Comparison of ENCODE assay signal across 8 mouse cellular contexts in genomic region chrX:103695165-103695996, GRCm38 (mm10).
DNase-seq lines count a peak whose midpoint lies in the region; ATAC-seq and TF ChIP-seq lines count a peak whose summit lies in the region.

No protein-coding gene starts in this region.

- H3K27me3 ChIP-seq in embryonic facial prominence, embryonic 15.5 days = peaks cover 57% of the 10 kb centered on the region
- peaks cover 67% of the 10 kb centered on the region for H3K27me3 ChIP-seq in heart, embryonic 11.5 days (ENCODE audit: control insufficient read depth, insufficient read depth, low read length)
- H3K27me3 ChIP-seq in kidney, embryonic 14.5 days (ENCODE audit: control insufficient read depth, insufficient read depth, low read length) = peaks cover 7% of the 10 kb centered on the region; the same call in 1 of the 2 replicates
- H3K27me3 ChIP-seq in limb, embryonic 14.5 days (ENCODE audit: control insufficient read depth, insufficient read depth, low read length) = peaks cover 34% of the 10 kb centered on the region; the same call in 1 of the 2 replicates
- peaks cover 70% of the 10 kb centered on the region for H3K27me3 ChIP-seq in midbrain, embryonic 15.5 days (replicated peaks)
- H3K27me3 ChIP-seq in stomach, embryonic 14.5 days (ENCODE audit: control insufficient read depth, insufficient read depth, low read length) = 0 out of 2 replicates have a peak, but pooled peaks cover 2% of the 10 kb centered on the region

- DNase-seq in CD4-positive, CD25-positive, alpha-beta regulatory T cell, adult 2 months (ENCODE audit: low read depth, low spot score) = peak; percentile 66
- peak; percentile 53 for DNase-seq in limb, embryonic 14.5 days (ENCODE audit: low spot score)

- no peak for TF ChIP-seq CTCF in bone marrow, adult 2 months (IDR thresholded peaks at IDR 0.05; ENCODE audit: control insufficient read depth, insufficient read depth, low read length)

- peak overlapping the region; percentile 42 for H3K4me3 ChIP-seq in bone marrow, adult 2 months (replicated peaks; ENCODE audit: control insufficient read depth, low read depth, low read length)
- H3K4me3 ChIP-seq in embryonic facial prominence, embryonic 15.5 days (replicated peaks) = peak overlapping the region; percentile 42
- peak overlapping the region; percentile 42 for H3K4me3 ChIP-seq in heart, embryonic 11.5 days (ENCODE audit: low read depth, low read length)
- H3K4me3 ChIP-seq in kidney, embryonic 14.5 days (ENCODE audit: low read length) = peak overlapping the region; percentile 38
- H3K4me3 ChIP-seq in limb, embryonic 14.5 days (replicated peaks; ENCODE audit: low read length) = peak overlapping the region; percentile 38
- peak overlapping the region; percentile 45 for H3K4me3 ChIP-seq in midbrain, embryonic 15.5 days
- H3K4me3 ChIP-seq in stomach, embryonic 14.5 days (ENCODE audit: low read depth, low read length) = peak overlapping the region; percentile 35

- ATAC-seq in embryonic facial prominence, embryonic 15.5 days (ENCODE audit: insufficient number of reproducible peaks, low FRiP score, low TSS enrichment, low read depth) = peak; percentile 75; the same call in 1 of the 2 replicates
- ATAC-seq in heart, embryonic 11.5 days (replicated peaks; ENCODE audit: insufficient number of reproducible peaks, low FRiP score, low TSS enrichment) = peak; percentile 80
- ATAC-seq in kidney, embryonic 14.5 days (ENCODE audit: low FRiP score, low TSS enrichment) = peak; percentile 81
- ATAC-seq in limb, embryonic 14.5 days (ENCODE audit: low FRiP score, low read depth) = peak; percentile 81
- peak; percentile 90 for ATAC-seq in midbrain, embryonic 15.5 days (replicated peaks)
- peak; percentile 62 for ATAC-seq in stomach, embryonic 14.5 days (ENCODE audit: insufficient number of reproducible peaks, insufficient read depth, low FRiP score, low read depth)

- no peak overlapping the region for H3K9ac ChIP-seq in embryonic facial prominence, embryonic 15.5 days
- H3K9ac ChIP-seq in heart, embryonic 11.5 days (ENCODE audit: low read depth, low read length) = peak overlapping the region; percentile 63
- H3K9ac ChIP-seq in kidney, embryonic 14.5 days (ENCODE audit: low read depth, low read length) = peak overlapping the region; percentile 48; the same call in 1 of the 2 replicates
- peak overlapping the region; percentile 58 for H3K9ac ChIP-seq in limb, embryonic 14.5 days (ENCODE audit: low read depth, low read length, severe bottlenecking)
- H3K9ac ChIP-seq in midbrain, embryonic 15.5 days = peak overlapping the region; percentile 49
- H3K9ac ChIP-seq in stomach, embryonic 14.5 days (replicated peaks; ENCODE audit: low read depth, low read length) = no peak overlapping the region

- WGBS in bone marrow, adult 2 months = 2% methylated on average over 40 of the region's 41 CpGs
- 1% methylated on average over 40 of the region's 41 CpGs for WGBS in embryonic facial prominence, embryonic 15.5 days
- WGBS in heart, embryonic 11.5 days (ENCODE audit: insufficient replicate concordance) = 1% methylated on average over 36 of the region's 41 CpGs
- WGBS in kidney, embryonic 14.5 days = 2% methylated on average over 41 of the region's 41 CpGs
- WGBS in limb, embryonic 14.5 days = under 1% methylated on average over 27 of the region's 41 CpGs
- 3% methylated on average over 36 of the region's 41 CpGs for WGBS in midbrain, embryonic 15.5 days
- 3% methylated on average over 27 of the region's 41 CpGs for WGBS in stomach, embryonic 14.5 days

- no peaks in the 10 kb centered on the region for H3K36me3 ChIP-seq in embryonic facial prominence, embryonic 15.5 days
- H3K36me3 ChIP-seq in heart, embryonic 11.5 days (ENCODE audit: control insufficient read depth, insufficient read depth, low read length) = no peaks in the 10 kb centered on the region
- no peaks in the 10 kb centered on the region for H3K36me3 ChIP-seq in kidney, embryonic 14.5 days (ENCODE audit: control insufficient read depth, insufficient read depth, low read length)
- no peaks in the 10 kb centered on the region; the same call in 1 of the 2 replicates for H3K36me3 ChIP-seq in limb, embryonic 14.5 days (ENCODE audit: control insufficient read depth, insufficient read depth, low read length)
- no peaks in the 10 kb centered on the region for H3K36me3 ChIP-seq in midbrain, embryonic 15.5 days (replicated peaks)
- no peaks in the 10 kb centered on the region for H3K36me3 ChIP-seq in stomach, embryonic 14.5 days (ENCODE audit: control insufficient read depth, insufficient read depth, low read length)

- peak overlapping the region; percentile 21; the same call in 1 of the 2 replicates for H3K27ac ChIP-seq in bone marrow, adult 2 months (ENCODE audit: control insufficient read depth, insufficient read depth, low read depth, low read length, poor library complexity)
- peak overlapping the region; percentile 51; the same call in 1 of the 2 replicates for H3K27ac ChIP-seq in embryonic facial prominence, embryonic 15.5 days (replicated peaks)
- H3K27ac ChIP-seq in heart, embryonic 11.5 days (ENCODE audit: low read depth, low read length) = peak overlapping the region; percentile 71
- H3K27ac ChIP-seq in kidney, embryonic 14.5 days (ENCODE audit: low read depth, low read length) = no peak overlapping the region
- H3K27ac ChIP-seq in limb, embryonic 14.5 days (replicated peaks; ENCODE audit: low read depth, low read length) = 0 out of 2 replicates have a peak overlapping the region, but pooled peaks have one; percentile 8
- peak overlapping the region; percentile 84 for H3K27ac ChIP-seq in midbrain, embryonic 15.5 days
- H3K27ac ChIP-seq in stomach, embryonic 14.5 days (ENCODE audit: low read length) = peak overlapping the region; percentile 6; the same call in 1 of the 2 replicates

- H3K4me2 ChIP-seq in embryonic facial prominence, embryonic 15.5 days (replicated peaks) = peak overlapping the region; percentile 73
- H3K4me2 ChIP-seq in heart, embryonic 11.5 days = peak overlapping the region; percentile 71
- H3K4me2 ChIP-seq in kidney, embryonic 14.5 days (replicated peaks; ENCODE audit: low read depth, low read length) = peak overlapping the region; percentile 85
- peak overlapping the region; percentile 86 for H3K4me2 ChIP-seq in limb, embryonic 14.5 days (replicated peaks; ENCODE audit: low read depth, low read length, severe bottlenecking)
- H3K4me2 ChIP-seq in midbrain, embryonic 15.5 days = peak overlapping the region; percentile 80
- peak overlapping the region; percentile 67 for H3K4me2 ChIP-seq in stomach, embryonic 14.5 days (replicated peaks; ENCODE audit: low read depth, low read length)

- no peaks in the 10 kb centered on the region for H3K9me3 ChIP-seq in embryonic facial prominence, embryonic 15.5 days (replicated peaks)
- H3K9me3 ChIP-seq in heart, embryonic 11.5 days (replicated peaks; ENCODE audit: control insufficient read depth, low read length) = no peaks in the 10 kb centered on the region
- no peaks in the 10 kb centered on the region for H3K9me3 ChIP-seq in kidney, embryonic 14.5 days (ENCODE audit: control insufficient read depth, low read length)
- H3K9me3 ChIP-seq in limb, embryonic 14.5 days (ENCODE audit: control insufficient read depth, low read length) = no peaks in the 10 kb centered on the region; the same call in 1 of the 2 replicates
- H3K9me3 ChIP-seq in midbrain, embryonic 15.5 days = no peaks in the 10 kb centered on the region
- H3K9me3 ChIP-seq in stomach, embryonic 14.5 days (ENCODE audit: control insufficient read depth, low read depth, low read length) = no peaks in the 10 kb centered on the region

- no peak for TF ChIP-seq POLR2A in bone marrow, adult 2 months (IDR thresholded peaks at IDR 0.05; ENCODE audit: borderline replicate concordance, control insufficient read depth, low read depth, low read length)
- TF ChIP-seq POLR2A in limb, embryonic 14.5 days (IDR thresholded peaks at IDR 0.05; ENCODE audit: borderline replicate concordance, extremely low read depth, insufficient read depth, insufficient read length) = no peak

- no peaks in the 10 kb centered on the region for H3K4me1 ChIP-seq in bone marrow, adult 2 months (ENCODE audit: control insufficient read depth, insufficient read depth, low read length)
- H3K4me1 ChIP-seq in embryonic facial prominence, embryonic 15.5 days = no peaks in the 10 kb centered on the region; the same call in 1 of the 2 replicates
- peaks cover 2% of the 10 kb centered on the region; the same call in 1 of the 2 replicates for H3K4me1 ChIP-seq in heart, embryonic 11.5 days (ENCODE audit: control insufficient read depth, insufficient read depth, low read length)
- H3K4me1 ChIP-seq in kidney, embryonic 14.5 days (ENCODE audit: control insufficient read depth, insufficient read depth, low read length) = no peaks in the 10 kb centered on the region
- 0 out of 2 replicates have a peak, but pooled peaks cover 2% of the 10 kb centered on the region for H3K4me1 ChIP-seq in limb, embryonic 14.5 days (ENCODE audit: control insufficient read depth, insufficient read depth, low read length)
- H3K4me1 ChIP-seq in midbrain, embryonic 15.5 days = peaks cover 13% of the 10 kb centered on the region
- H3K4me1 ChIP-seq in stomach, embryonic 14.5 days (ENCODE audit: control insufficient read depth, insufficient read depth, low read length) = no peaks in the 10 kb centered on the region

Comparison
In these comparisons a context has a peak if more than half of its experiments do, and no peak if none do; other contexts are left out.
1. H3K9ac ChIP-seq: peak in heart, embryonic 11.5 days (single experiment), kidney, embryonic 14.5 days (single experiment), limb, embryonic 14.5 days (single experiment) and midbrain, embryonic 15.5 days (single experiment); none in embryonic facial prominence, embryonic 15.5 days (single experiment) and stomach, embryonic 14.5 days (single experiment).
2. Peak in every context shown above with its lines, with median percentiles within 50 percentile points of each other: H3K4me3 ChIP-seq, ATAC-seq and H3K4me2 ChIP-seq.